Mouse (Mus musculus): ENCODE measurements at regions not wholly inside any gene's neighbourhood (a gene's known extent, or its start where the extent isn't known, plus 50 kb on each side); places are given as distances from the start of the nearest gene placed in this dataset.

DNA sequence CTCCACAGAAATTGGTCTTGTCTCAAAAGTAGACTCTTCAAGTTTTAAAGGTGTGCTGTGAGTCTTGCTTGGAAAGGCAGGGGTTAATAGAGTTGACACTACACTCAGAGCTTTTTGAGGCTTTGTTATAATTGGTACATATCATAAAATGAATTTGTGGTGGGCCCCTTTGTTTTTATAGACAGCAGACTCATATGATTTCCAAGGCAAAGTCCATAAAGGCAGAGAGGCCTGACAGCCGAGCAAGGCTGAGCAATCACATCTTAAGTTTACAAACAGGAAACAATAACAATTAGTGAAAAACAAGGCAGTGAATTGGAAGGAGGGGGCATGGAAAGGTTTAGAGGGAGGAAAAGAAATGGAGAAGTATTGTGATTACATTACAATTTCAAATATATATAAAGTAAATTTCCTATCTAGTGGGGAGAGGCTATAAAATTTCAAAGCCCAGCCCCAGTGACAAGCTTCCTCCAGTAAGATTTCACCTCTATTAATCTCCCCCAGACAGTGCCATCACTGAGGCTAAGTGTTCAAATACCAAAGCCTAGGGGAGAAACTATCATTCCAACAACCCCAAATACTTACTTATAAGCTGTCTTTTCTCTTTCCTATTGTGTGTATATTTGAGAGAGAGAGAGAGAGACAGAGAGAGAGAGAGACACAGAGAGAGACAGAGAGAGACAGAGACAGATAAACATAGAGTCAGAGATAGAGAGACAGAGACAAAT is 91.3 kb downstream of the Rab11fip2 start:
- TF ChIP-seq CTCF (IDR thresholded peaks at IDR 0.05 in 2 of 3, conservative IDR thresholded peaks at IDR 0.05 in 1 of 3; ENCODE audit: control insufficient read depth in 1 of 3, insufficient read depth in 1 of 3, low read depth in 2 of 3, low read length in 3 of 3, poor library complexity in 1 of 3, severe bottlenecking in 1 of 3) (no peak), MYC (IDR thresholded peaks at IDR 0.05; ENCODE audit: low read depth, low read length) (no peak), MEF2A (IDR thresholded peaks at IDR 0.05; ENCODE audit: extremely low read depth, insufficient replicate concordance, low read depth, low read length, poor library complexity, severe bottlenecking) (no peak), RAD21 (IDR thresholded peaks at IDR 0.05; ENCODE audit: low read depth, low read length) (no peak), POLR2AphosphoS2 (IDR thresholded peaks at IDR 0.05; ENCODE audit: low read length) (no peak), SMC3 (IDR thresholded peaks at IDR 0.05; ENCODE audit: low read depth, low read length) (no peak), UBTF (IDR thresholded peaks at IDR 0.05; ENCODE audit: borderline replicate concordance, insufficient read depth, low read depth, low read length) (no peak), NRF1 (IDR thresholded peaks at IDR 0.05; ENCODE audit: insufficient read depth, low read depth, low read length, poor library complexity, severe bottlenecking) (no peak)
